Mouse (Mus musculus) right cerebral cortex, postnatal 36 days (tissue): ENCODE results near the gene Tsku.

Experiments used
- DNase-seq, 2 experiments: peaks; one replicate each; pipeline ENCODE4 v3.0.0; 2022; ENCODE audit warnings: low spot score in 2 of 2, mixed read lengths in 1 of 2

Gene Tsku

DNA sequence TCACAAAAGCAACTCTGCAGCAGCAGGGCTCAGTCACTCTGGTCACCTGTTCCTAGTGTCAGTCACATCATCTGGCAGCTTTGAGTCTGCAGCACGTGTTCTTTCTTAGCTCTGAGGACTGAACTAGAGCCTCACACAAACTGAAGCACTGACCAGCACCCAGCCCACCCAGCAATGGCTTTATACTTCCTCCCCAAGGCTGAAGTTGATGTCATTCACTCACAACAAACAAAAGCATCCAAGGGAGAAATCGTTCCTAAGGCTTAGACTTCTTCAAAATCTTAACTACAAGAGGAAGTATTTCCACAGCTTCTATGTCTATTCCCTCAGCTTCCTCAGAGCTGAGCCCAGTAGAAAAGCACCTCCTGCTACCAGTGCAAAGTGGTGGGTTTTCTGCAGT lies 32.8 kb downstream of the Tsku start:
- DNase-seq = no peak

DNA sequence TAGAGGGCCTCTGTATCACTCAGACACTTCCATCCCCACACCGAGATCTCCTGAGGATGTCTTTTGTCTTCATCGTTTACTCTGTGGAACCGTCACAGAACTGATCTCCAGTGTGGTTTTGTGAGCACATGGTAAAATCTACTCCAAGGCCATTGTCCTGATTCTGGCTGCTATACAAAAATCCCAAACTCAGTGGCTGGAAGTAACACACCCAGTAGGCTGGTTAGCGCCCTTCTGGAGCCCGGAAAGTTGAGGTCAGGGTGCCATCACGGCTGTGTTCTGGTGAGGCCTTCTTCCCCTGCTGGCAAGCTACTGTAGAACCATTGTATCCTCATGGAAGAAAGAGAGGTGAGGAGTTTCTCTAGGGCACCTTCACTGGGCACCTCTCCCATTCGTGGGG lies 35.1 kb downstream of the Tsku start:
- no peak for DNase-seq

DNA sequence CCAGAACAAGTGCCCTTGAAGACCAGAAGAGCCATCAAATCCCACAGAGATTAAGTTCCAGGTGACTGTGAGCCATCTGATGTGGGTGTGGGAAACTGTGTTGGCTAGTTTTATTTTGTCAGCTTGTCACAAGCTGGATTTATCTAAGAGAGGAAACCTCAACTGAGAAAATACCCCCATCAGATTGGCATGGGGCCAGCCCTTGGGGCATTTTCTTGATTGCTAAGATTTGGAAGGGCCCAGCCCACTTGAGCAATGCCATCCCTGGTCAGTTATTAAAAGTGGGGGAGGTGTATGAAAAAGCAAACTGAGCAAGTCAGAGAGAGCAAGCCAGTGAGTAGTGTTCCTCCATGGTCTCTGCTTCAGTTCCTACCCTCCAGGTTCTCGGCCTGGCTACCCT lies 36.9 kb downstream of the Tsku start:
- no peak for DNase-seq

DNA sequence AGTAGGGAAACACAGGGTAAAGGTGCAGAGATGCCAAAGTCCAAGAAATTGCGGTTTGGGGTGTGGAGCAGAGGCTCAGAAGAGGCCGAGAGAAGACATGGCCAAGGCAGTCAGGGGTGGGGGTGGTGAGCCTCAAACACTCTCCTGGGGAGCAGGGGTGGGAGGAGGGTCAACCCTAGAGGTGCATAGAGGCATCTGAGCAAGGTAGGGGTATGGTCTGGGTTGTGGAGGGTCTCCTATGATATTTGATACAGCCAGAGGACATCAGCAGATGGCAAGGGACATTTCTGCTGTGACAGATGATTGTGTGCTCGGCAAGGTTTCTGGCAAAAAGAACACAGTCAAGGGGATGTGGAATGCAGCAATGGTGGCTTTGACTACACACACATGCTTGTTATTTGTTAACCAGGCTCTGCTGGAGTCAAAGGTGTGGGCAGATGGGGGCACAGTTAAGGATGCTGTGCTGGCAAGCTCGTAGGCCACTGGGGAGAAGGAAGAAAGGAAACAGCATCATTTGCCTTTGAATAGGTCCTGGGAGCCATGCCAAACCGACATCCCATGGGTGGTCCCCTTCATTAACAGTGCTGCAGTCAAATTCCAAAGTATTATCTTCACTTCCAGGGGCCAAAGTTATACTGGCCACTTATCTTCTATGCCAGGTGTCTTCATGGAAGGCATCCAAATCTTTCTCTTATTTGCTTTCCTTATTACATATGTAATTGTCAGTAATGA lies 37.7 kb downstream of the Tsku start:
- no peak for DNase-seq

DNA sequence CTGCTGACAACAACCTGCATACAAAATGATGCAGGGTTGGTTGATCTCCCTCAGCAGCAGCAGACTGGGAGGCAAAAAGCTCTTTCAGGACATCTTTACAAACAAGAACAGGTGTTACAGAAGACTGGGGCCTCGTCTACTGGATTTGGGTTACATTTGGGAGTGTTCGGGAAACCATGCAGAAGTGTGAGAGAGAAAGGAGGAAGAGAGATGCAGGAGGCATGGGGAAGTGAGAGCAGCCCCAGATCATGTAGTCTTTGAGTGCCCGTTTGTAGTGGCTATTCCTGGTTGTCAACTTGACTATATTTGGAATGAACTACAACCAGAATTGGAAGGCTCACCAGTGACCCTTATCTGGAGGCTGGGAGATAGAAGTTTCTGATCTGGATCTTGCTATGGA lies 38.7 kb downstream of the Tsku start:
- no peak for DNase-seq

DNA sequence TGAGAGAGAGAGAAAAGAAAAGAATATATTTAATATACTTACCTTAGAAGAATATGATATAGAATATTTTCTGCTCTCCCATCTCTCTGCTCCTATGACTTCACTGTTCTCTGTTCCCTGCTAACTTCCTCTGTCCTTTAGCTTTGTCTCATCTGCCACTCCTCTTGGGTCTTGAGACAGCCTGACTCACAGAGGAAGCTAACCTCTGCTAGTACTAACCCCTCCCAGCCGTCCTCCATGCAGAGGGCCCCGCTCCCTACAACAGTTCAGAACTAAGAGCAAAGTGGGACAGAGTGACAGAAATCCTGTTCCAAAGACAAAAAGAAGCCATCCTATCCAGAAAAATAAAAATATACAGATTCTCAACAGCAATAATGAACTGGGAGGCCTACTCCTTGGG lies 40.0 kb downstream of the Tsku start, which contains the start of gene Acer3:
Gene Acer3, minus strand, starts transcription at position 126 of the 400 bp plus-strand sequence.
- no peak for DNase-seq

DNA sequence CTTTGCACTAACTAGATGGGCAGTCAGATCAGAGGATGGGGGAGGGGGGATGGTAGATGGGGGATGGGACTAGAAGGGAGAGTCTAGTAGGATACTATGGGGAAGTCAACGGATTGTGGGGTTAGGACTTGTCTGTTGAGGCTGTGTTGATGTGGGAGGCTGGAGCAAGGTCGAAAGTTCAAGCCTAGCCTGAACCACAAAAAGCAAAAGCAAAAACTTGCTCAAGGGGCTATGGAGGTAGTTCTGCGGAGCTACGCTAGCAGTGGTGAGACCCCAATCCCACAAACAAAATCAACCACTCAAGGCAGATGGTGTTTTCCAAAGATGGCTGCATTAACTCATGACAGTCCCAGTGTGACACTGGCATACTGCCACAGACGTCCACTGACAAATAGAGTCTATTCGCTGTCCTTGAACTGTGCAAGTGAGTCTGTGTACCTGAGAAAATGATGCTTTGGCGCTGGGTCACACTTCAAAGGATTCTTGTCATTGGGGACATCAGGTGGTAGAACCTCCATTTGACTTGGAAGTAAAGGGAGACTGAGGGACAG lies 41.0 kb downstream of the Tsku start:
- DNase-seq = no peak

DNA sequence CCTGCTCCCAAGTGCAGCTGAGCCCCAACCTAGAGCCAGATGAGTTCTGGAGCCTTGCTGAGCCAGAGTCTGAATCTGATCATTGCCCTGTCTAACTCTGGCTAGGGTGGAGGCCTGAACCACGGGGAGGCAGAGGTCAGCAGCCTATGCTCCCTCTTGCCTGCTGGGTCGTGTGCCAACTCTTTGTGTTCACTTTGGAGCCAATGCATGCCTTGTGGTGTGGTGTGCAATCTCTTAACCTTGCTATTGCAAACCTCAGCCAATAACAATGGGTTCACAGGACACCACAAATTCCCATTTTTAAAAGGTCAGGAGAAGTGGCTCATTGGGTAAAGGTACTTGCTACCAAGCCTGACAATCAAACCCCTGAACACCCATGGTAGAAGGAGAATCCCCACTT lies 44.6 kb downstream of the Tsku start:
- no peak for DNase-seq

DNA sequence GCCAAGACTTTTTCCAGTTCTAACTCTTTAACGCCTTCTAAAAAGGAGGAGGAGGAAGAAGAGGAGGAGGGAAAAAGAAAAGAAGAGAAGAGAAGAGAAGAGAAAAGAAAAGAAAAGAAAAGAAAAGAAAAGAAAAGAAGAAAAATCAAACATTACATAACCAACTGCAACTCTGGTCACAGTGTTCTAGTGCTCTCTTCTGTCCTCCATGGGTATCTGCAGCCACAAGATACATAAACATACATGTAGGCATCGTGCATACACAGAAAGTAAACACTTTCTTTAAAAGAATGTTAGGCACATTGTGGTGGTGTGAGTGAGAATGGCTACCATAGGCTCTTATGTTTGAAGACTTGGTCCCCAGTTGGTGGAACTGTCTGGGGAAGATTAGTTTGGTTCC lies 46.0 kb downstream of the Tsku start:
- no peak for DNase-seq

DNA sequence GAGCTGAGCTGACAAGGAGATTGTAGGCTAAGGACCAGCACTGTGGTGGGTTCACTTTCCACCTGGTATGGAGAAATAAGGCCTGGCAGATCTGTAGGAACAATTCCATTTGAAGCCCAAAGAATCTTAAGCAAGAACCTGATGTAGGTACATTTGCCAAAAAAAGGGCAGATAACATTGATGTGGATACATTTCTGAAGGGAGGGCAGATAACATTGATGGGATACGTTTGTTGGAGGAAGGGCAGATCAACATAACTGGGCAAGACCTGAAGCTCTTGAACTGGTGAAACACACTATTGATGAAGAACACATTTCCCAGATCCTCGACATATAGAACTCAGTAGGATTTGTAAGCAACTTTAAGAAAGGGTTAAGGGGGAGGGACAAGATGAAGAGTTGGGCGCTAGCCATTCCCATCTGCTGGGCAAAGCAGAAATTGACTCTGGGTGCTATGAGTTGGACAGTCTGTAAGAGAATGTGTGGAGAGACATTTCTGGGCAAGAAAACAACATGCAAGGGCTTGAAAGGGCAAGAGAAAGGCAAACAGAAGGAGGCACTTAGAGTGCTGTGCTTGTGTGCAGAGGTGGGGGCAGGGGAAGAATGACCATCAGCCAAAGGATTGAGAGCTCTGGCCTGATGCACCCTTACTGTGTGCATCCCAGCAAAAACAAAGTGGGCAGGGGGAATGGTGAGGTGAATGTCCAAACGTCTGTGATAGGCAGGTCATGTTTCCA lies 48.8 kb downstream of the Tsku start:
- no peak for DNase-seq

DNA sequence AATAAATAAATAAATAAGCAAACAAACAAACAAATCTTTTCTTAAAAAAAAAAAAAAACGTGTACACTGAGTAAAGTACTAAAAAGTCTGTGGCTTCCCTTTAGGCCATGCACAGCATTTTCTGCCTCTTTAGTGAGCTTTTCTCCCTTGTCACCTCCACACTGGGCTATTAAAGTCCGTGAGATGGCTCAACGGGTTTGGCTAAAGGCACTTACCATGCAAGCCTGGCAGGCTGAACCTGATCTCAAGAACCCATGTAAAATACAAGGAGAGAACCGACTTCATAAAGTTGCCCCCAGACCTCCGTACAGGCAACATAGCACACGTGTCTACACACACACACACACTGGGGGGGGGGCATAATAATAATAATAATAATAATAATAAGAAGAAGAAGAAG lies 50.9 kb downstream of the Tsku start:
- no peak for DNase-seq

DNA sequence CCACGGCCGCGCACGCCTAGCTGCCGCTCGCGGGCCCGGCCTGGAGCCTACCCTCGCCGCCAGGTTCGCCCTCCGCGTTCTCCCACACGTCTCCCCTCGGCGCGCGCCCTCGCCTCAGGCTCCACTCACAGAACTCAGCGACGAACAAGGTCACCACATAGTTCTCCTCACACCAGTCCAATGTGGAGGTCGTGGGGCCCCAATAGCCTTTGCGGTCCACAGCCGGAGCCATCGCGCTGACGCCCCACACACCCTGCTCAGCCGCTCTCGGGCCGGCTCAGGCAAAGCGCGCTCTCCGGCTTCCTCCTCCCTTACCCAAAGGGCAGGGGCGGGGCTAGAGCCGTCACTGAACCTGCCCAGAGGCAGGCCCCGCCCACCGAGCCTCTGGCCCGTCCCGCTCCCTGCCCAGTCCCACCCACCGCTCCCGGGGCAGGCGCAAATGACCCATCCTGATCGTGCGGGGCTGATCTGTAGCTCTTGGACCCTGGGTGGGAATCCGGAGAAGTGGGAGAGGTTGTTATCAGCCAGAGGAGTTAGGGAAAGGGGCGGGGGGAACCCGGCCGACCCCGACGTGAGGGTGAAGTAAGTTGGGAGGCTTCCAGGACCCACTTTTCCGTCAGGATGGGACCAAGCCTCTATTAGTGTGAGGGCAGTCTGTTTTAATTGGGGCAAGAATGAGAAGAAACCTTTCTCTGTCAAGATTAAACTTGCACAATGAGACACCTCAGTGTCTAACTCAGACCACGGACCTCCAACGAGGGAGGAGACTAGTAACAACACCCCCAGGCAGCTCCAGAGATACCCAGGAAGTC lies 51.7 kb downstream of the Tsku start:
- DNase-seq = peak; percentile 85 to 89

DNA sequence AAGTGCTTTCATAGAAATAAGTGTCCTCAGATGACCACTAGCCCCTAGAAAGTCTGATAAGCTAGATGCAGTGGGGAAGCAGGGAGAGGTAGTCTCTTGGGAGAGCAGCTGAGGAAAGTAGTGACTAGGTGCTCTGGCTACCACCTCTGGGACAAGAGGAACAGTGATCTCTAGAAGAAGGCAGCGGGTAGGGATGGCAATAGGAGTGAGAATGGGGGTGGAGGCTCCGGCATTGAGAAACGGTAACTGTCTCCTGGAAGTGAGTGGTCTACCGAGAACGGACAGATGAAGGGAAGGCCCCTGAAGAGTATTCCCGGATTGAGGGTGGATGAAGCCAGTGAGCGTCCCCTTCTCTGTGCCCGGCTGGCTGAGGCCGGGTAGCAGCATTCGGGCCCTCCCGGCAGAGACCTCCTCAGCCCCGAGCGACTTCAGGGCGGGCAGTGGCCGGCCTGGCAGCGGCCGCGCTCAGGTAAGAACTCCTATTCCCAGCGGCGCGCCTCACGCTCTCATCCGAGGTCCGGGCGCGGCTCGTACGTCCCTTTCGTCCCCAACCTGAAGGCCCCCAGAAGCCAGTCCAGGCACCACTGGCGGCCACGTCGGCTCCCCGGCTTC lies 52.4 kb downstream of the Tsku start:
- DNase-seq = peak; percentile 6 to 11

DNA sequence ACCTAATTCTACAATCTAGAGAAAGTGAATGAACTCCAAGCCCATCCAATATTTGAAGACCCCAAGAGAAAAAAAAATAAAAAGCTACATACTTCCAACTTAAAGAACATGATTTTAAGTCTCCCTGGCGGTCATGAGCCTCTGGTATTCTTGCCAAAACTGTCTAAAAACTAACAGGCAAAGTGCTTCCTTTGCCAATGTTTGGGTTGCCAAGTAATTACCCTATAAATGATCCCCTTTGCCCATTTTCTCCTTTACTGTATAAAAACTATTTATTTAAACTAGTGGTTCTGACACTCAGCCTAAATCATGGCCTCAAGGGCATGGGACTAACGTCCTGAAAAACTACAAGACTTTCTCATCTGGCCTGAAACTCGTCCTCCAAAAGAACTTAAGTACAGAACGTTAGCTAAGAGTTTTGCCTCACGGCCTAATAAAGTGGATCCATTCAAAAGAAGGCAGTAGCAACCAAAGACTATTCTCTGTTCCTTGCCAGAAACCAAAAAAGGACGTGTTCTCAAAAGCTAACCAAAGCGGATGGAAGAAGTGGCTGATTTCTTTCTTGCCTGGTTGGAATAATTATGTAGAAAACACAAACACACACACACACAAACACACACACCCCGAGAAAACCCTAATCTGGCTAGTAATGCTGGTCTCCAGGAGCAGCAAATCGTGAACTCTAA lies 53.1 kb downstream of the Tsku start:
- no peak for DNase-seq

DNA sequence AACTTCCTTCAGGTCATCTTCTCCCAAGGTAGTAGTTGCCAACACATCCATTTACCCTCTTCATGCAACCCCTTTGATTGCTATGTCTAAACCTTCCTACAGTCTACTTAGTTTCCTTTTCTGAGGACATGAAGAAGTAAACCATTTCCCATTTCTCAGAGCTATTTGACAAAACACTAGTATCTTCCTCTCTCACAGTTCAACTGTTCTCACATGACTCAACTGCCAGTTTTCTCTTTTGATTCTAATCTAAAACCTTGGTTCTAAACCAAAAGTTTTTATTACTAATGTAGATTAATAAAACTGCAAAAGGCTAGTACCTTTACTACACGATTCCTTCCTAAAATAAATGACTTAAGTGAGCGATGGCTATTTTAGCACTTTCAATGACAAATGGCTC lies 53.7 kb downstream of the Tsku start:
- no peak for DNase-seq
